Mouse (Mus musculus) bone marrow macrophage, adult 2 months (primary cell): ENCODE results near the gene Ric1. TPM values are rescaled to one million over a fixed set of nuclear protein-coding genes. Genes with fewer than 3 reads are reported as not detected.

Experiments
- H3K27ac ChIP-seq: 2 replicates; pipeline ENCODE4 v1.5.1; 2012; ENCODE audit warnings: low read depth, low read length; ENCODE audit not compliant: insufficient read depth
- H3K4me1 ChIP-seq: 2 replicates; pipeline ENCODE4 v1.6.1; 2012; ENCODE audit warnings: low read length; ENCODE audit not compliant: control insufficient read depth, insufficient read depth
- H3K4me3 ChIP-seq: 2 replicates; pipeline ENCODE4 v1.5.1; 2012; ENCODE audit warnings: mild to moderate bottlenecking, low read length, moderate library complexity; ENCODE audit not compliant: insufficient read depth
- CTCF ChIP-seq: IDR thresholded peaks from 2 replicates; pipeline ENCODE4 v1.5.1; 2012; ENCODE audit warnings: low read depth, mild to moderate bottlenecking, low read length, moderate library complexity
- POLR2A ChIP-seq: IDR thresholded peaks from 2 replicates; pipeline ENCODE4 v1.6.1; 2012; ENCODE audit warnings: mild to moderate bottlenecking, low read depth, low read length, borderline replicate concordance
- polyA plus RNA-seq: library from polyadenylated mRNA; stranded (reverse); fragments of >200 nt; gene quantifications from 2 replicates; pipeline ENCODE4 v1.2.4, GENCODE M21; 2012; ENCODE audit not compliant: missing spikeins, insufficient read depth, insufficient read length

Gene Ric1
- polyA plus RNA-seq, 1 experiment = 23.1 TPM

DNA sequence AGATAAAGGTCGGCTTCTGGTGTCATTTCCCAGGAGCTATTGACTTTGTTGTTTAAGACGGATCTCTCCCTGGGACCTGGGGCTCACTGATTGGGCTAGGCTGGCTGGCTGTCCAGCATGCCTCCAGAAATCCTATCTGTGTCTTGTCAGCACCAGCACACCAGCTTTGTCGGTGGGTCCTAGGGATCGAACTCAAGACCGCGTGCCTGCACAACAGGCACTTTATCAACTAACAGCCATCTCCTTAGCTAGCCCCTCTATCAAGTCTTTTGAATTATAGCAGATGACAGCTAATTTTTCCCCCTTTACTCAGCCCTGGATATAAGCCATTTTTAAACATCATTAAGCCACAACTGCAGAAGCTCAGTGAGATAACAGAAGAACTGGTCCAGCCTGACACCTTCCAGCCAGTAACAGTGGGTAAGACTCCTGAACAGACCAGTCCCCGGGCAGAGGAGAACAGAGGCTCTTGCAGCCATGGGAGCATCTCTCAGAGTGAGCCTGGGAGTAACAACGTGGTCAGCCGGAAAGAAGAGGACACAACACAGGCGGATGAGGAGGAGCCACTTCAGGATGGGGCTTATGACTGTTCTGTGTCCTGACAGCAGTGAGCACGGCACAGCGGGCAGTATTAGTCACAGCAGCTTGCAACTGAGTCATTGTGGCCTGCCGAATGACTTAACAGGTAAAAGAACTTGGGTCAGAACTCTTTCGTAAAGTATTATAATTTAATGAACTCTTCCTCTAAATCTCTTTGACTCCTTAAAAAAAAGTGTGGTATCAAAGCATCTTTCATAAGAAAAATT is 81.7 kb downstream of the Ric1 start:
- no peaks in the 10 kb centered on the region for H3K4me1 ChIP-seq
- no peak overlapping the region for H3K4me3 ChIP-seq
- no peak overlapping the region for H3K27ac ChIP-seq
- TF ChIP-seq CTCF = no peak
- TF ChIP-seq POLR2A = no peak

DNA sequence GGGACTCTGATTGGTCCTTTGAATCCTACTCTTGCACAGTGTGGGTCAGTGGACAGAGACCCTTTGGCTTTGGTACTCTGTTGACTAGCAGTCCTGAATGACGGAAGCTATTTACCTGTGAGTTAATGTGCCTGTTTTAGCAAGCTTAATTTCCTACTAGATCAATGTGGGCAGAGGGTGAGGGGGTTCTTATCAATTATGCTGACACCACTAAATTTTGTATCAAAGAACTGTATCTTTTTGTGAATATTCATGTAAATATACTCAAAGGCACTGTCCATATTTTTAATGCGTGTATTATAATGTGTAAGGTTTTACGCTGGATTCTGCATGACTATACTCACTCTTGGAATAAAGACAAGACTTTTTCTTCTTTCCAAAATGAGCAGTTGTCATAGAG is 82.6 kb downstream of the Ric1 start:
- TF ChIP-seq CTCF = no peak
- TF ChIP-seq POLR2A = no peak
- no peak overlapping the region for H3K27ac ChIP-seq
- H3K4me1 ChIP-seq = 0 out of 2 replicates have a peak, but pooled peaks cover 4% of the 10 kb centered on the region
- no peak overlapping the region for H3K4me3 ChIP-seq

- Histone ChIP-seq H3K4me1 (0 out of 2 replicates have a peak, but pooled peaks cover 4% of the 10 kb centered on the region), H3K4me3 (no peak overlapping the region), H3K27ac (no peak overlapping the region)
- TF ChIP-seq CTCF (no peak), POLR2A (no peak)
Observed at GRCm38 (mm10) chr19:29607521-29607920, 85.4 kb downstream of the Ric1 start.

DNA sequence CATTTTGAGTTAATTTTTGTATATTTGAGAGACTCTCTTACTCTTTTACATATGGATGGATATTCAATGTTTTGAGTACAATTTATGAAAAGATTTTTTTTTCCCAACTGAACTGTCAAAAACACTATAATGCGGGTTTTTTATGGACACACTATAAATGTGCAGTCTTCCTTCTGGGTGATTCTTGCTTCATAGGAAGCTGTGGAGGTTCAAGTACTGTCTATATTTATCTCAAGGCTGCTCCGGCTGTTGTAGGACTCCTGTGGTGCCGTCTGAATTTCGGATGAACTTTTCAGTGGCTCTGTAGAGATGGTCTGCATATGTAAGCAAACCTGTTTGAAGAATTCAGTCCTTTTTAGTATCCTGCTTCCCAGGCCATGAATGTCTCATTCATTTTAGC is 86.1 kb downstream of the Ric1 start:
- no peak for TF ChIP-seq POLR2A
- TF ChIP-seq CTCF = no peak
- H3K4me3 ChIP-seq = no peak overlapping the region
- H3K27ac ChIP-seq = no peak overlapping the region
- 0 out of 2 replicates have a peak, but pooled peaks cover 4% of the 10 kb centered on the region for H3K4me1 ChIP-seq

DNA sequence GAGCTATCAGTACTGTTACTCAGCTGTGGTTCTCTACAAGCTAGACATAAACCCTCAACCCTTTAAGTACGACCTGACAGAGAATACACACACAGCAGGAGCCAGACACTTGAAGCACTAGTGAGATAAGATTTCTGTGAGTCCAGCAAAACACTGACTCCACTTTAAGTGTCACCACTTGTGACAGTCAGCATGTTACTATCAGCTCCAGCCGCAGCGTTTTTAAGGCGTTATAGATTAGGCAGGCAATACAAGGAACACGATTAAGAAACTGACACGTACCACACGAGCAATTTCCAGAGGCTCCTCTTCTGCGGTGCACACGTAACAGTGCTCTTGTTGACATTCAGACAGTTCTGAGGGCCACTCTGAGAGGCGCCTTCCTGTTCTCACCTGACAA is 88.8 kb downstream of the Ric1 start:
- H3K27ac ChIP-seq = no peak overlapping the region
- TF ChIP-seq POLR2A = no peak
- no peak for TF ChIP-seq CTCF
- H3K4me3 ChIP-seq = no peak overlapping the region
- 0 out of 2 replicates have a peak, but pooled peaks cover 4% of the 10 kb centered on the region for H3K4me1 ChIP-seq

- TF ChIP-seq POLR2A = no peak
- TF ChIP-seq CTCF = no peak
- 0 out of 2 replicates have a peak, but pooled peaks cover 4% of the 10 kb centered on the region for H3K4me1 ChIP-seq
- H3K27ac ChIP-seq = no peak overlapping the region
- H3K4me3 ChIP-seq = no peak overlapping the region
Observed at GRCm38 (mm10) chr19:29612102-29612501, 90.0 kb downstream of the Ric1 start.

DNA sequence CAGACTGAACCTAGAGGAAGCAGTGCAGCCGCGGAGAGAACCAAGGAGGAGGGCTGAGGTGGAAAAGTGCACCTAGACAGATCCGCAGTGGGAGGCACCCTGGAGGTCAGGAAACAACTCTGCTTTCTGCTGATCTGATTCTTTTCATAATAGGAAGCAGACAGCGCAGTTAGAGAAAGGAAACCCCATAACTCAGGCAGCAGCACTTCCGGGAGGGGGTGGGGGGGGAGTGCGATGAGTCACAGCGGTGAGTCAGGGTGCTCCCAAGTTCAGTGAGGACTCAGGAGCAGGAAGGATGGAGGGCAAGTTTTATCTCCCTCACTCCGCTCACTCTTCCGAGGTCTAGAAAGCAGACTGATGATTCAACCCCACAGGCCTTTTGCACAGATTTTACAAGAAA is 119.0 kb downstream of the Ric1 start:
- Histone ChIP-seq H3K27ac (peak overlapping the region; percentile 59), H3K4me3 (peak overlapping the region; percentile 41), H3K4me1 (peaks cover 12% of the 10 kb centered on the region)
- no peak for TF ChIP-seq CTCF
- TF ChIP-seq POLR2A = no peak

DNA sequence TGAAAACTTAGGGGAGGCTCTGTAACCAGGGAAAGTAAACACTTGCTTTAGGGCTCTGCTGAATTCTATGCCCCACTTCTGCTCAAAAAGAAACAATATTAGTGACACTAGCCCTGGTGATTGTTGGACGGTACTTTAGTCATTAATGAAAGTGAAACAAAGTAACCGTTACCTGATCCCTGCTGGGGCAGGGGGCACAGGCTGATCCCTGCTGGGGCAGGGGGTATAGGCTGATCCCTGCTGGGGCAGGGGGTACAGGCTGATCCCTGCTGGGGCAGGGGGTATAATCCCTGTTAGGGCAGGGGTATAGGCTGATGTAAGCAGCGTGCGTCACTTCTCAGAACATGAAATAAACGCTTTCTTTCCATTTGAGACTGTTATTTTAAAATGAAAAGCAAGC is 119.4 kb downstream of the Ric1 start:
- Histone ChIP-seq H3K4me1 (peaks cover 12% of the 10 kb centered on the region), H3K4me3 (no peak overlapping the region), H3K27ac (no peak overlapping the region)
- TF ChIP-seq POLR2A = no peak
- TF ChIP-seq CTCF = no peak

GRCm38 (mm10) chr19:29642211-29642610 is 120.1 kb downstream of the Ric1 start:
- no peak for TF ChIP-seq CTCF
- TF ChIP-seq POLR2A = no peak
- H3K4me3 ChIP-seq = no peak overlapping the region
- no peak overlapping the region for H3K27ac ChIP-seq
- peaks cover 12% of the 10 kb centered on the region for H3K4me1 ChIP-seq

- TF ChIP-seq CTCF = no peak
- no peak for TF ChIP-seq POLR2A
- Histone ChIP-seq H3K27ac (no peak overlapping the region), H3K4me3 (no peak overlapping the region), H3K4me1 (peaks cover 12% of the 10 kb centered on the region)
Observed at GRCm38 (mm10) chr19:29643194-29643922, 121.3 kb downstream of the Ric1 start.
